Mouse (Mus musculus): Measurements from ENCODE around the gene Gstz1.
A peak's percentile ranks its signal among the peaks of the same experiment; 100 is the strongest.
"Not testable (repeated sequence)": the region's sequence is repeated elsewhere in the genome, so short reads cannot be mapped to it uniquely, and the experiment has no call there.

Gene Gstz1

DNA sequence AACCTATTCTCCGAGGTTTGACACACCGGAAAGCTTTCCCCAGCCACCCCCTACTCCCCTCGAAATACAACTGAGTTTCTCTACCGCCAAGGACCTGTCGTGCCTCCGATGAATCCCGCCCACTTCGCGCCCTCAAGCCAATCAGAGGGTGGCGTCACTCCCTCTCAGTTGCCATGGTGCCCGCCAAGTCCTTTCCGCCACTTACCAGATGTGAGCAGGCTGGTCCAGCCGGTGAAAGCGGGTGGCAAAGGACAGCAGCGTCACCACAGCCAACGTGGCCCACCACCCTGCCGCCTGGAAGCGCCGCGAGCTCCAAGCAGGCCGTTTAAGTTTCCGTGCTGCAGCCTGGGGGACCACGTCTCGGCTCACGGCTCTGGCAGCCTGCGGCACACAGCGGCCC, at the start of gene Gstz1:
Gstz1 (plus strand) TSS at position 200 of the 400 bp plus-strand sequence.
- peak; percentile 87 for DNase-seq

DNA sequence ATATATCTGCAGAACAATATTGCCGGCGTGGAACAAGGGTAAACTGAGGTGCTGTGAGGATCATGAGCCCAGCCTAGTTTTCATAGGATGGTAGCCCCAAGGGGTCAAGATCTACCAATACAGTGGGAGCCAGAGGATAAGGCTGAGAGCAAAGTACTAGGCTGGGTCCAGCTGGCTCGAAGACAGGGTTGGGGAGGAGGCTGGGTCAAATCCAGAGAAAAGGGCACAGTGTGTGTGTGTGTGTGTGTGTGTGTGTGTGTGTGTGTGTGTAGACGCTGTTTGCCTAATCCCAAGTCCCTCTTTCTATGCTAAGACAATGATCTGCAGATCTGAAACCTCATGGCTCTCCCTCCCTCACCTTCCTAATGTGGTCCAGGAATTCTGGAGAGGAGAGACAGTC, 46.6 kb upstream of the Gstz1 start:
- DNase-seq = no peak

DNA sequence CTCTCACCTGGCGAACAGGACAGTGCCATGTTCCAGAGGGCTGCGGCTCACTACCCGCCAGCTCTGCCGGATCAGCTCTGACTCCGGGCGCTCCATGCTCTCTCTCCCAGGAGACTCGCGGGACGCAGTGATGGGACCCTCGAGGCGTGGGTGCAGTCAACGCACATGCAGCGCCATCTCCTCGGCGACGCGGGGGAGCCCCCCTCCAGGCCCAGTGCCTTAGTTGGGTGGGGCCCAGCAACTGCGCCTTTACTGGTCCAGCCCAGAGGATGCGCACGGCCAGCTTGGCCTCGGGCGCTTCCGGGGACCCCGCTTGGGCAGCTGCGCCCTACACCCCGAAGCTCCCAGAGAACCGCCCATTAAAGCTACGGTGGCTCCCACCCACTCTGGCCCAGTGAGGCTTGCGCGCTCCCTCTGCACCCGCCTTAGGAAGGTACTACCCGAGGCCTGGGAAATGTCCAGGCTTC, 44.8 kb upstream of the Gstz1 start, which contains the start of gene Ngb:
Ngb (minus strand) TSS at position 375 of the 467 bp plus-strand sequence.
- DNase-seq = no peak

DNA sequence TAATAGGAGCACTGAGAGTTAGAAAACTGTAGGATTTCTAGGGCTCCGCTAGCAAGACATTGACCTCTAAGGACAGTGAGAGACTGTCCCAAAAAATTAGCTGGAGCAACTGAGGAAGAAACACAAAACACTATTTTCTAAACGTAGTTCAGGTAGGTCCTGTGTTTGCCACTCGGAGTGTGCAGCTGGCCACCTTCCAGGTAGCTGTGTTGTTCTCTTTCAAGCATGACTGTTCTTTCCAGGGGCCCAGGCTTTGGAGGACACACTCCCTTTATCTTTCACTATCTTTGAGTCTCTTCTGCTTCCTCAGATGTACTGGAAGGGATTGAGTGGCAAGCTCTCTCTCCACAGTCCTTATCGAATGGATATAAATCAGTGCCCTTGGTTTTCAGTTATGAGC, 43.5 kb upstream of the Gstz1 start:
- no peak for DNase-seq

DNA sequence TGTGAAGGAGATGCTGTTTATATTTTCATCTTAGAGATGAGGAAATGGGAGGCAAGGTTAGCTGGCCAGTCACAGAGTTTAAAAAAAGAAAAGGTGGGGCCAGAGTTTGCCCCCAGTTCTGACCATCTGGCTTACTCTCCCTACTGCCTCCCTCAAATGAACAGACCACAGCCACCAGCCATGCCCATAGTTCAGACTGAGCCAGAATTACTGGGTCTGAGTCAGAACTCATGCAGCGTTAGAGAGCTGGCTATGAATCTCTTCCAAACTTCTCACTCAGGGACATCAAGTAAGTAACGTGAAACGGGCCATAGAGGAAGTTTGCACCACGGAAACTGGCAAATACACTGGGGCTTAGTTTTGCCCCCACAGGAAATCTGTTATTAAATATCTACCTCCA, 42.2 kb upstream of the Gstz1 start:
- no peak for DNase-seq

DNA sequence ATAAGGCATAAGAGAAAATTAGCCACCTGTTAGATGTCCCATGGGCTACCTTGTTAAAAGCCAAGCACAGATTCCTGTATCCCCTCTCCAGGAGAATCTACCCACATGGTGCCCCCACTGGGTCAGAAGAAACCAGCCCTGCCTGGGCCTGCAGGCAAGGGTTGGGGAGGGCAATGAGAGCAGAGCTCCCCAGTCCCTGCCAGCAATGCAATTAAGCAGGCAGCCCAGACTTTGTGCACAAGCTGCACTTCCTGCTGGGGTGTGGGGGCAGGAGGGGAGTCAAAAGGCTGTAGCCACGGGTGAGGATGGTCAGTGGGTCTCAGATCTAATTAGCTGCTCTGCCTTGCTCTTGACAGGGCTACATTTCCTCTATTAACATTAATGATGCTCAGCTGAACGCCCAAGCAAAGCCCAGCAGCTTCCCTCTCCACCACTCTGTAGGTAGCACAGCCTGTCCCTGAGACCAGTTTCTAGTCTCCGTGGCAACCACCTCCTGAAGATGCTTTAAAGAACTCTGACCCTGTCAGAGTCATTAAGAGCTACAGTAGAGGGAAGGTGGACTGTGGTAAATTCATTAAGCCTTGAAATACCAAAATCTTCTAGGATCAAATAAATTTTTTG, 39.5 kb upstream of the Gstz1 start:
- no peak for DNase-seq

DNA sequence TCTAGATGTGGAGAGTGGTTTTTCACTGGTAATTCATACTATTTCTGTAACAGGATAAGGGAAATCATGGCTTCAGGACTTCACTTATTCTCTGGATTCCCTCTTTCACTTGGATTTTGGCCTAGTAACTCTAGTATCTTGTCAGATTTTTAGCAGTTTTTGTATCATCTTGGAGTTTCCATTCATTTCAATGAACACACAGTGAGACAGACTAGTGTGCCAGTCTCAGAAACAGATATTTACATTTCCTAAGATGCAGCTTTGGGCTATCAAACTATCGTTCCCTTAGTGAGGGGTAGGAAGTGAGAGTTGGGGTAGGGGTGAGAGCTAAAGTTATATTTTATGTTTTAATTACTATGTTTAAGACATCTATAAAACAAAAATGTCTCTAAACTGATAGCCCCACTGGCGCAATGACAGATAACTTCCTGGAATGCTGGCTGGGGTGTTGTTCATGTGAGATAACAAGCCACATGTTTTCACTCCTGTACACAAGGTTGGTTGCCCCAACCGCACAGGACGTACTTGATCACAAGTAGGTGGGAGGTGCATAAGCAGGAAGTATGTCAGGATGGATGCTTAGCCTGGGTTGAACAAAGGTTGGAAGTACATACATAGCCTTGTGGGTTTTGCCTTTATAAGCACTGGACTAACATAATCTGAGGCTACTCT, 24.9 kb upstream of the Gstz1 start:
- no peak for DNase-seq

DNA sequence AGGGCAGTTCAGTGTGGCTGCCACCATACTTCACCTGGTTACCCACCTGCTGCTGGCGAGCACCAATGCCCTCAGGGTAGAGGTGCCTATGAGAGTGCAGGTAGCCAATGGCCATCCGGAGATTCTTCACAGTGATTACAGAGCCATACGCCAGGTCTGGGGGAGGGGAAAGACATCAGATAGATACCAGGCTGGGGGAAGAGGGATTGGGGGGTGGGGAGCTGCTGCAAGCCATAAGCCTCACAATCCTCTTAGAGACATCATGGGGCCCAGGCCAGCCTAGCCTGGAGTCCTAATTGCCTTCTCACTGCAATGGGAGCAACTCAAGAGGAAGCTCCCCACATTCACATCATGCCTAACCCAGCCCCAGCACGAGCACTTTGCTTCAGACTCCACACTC, 19.7 kb upstream of the Gstz1 start:
- DNase-seq = no peak

DNA sequence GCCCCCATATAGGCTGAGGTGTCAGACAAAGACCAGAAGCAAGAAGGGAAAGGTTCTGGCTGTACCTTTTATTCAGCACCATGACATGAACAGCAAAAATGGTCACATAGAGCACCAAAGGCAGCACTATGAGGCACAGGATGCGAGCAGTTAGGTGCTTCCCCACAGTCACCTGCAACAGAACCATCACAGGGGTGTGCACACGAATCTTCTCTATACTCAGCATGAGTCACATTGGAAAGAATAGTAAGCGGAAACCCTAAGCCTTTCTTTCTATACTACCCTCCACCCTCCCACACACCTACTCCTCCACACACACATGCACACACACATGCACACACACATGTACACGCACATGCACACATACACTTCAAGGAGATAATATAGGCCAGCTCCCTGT, 16.7 kb upstream of the Gstz1 start:
- DNase-seq = no peak

DNA sequence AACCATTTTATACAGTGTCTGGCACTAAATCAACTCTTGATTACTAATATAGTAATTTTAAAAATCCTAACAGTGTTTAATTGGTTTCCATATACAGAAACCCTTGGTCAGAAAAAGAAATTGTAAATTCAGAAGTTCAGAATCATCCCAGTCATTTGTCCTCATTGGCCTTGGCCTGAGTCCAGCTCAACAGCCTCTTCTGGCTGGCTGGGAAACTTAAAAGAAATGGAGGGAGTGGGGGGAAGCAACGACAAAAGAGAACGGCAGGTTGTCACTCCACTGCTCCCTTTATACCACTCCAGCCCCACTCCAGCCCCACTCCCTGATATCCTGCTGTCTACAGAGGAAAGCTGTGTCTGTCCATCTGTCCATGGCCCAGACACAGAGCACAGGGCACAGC, 15.8 kb upstream of the Gstz1 start:
- DNase-seq = no peak

DNA sequence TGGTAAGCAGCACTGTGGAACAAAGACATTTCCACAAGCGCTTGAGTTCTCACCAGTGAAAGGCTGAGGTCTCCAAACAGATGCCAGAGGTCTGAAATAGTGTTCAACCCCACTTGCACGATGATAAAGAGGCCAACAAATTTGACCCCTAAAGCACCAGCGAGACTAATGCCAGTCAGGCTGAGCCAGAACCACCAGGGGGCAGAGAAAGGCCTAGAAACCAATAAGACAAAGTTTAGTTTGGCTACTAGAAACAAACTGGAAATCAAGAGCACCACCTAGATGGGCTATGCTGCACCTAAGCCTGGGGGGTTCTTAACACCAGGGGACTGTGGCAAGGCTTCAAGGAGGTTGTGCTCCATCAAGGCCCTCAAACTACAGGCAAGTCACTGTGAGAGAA, 15.3 kb upstream of the Gstz1 start:
- no peak for DNase-seq

DNA sequence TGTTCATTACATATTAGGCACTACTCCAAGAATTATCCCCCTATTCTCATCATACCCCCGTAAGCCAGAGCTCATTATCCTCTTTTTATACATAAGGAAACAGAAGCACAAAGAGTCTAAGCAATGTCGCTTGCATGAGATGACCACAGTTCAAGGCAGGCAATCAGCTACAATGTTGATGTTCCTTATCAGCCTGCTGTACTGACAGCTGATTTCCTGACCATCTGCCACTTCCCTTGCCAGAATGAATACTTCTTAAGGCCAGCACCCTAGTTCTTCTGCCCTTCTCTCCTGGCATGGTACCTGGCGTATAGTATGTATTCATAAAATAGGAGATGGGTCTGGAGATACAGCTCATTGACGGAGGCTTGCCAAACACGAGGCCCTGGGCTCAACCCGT, 14.8 kb upstream of the Gstz1 start:
- no peak for DNase-seq

DNA sequence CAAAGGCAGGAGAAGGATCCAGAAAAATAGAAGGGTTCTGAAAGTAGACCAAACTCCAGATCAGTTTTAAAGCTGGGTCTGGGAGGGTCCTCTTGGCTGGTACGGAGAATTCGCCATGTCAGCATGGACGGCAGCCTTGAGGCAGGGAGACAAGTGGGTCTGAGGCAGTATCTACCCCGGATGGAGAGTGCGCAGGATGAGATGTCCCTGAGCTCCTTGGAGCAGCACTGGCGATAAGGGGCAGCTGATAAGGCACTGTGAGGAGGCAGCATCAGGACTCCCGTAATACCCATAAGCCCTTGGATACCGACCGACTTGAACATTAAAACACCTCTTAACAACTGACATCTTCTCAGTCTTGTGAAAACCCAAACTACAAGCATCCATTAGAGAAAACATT, 14.2 kb upstream of the Gstz1 start:
- DNase-seq = no peak

DNA sequence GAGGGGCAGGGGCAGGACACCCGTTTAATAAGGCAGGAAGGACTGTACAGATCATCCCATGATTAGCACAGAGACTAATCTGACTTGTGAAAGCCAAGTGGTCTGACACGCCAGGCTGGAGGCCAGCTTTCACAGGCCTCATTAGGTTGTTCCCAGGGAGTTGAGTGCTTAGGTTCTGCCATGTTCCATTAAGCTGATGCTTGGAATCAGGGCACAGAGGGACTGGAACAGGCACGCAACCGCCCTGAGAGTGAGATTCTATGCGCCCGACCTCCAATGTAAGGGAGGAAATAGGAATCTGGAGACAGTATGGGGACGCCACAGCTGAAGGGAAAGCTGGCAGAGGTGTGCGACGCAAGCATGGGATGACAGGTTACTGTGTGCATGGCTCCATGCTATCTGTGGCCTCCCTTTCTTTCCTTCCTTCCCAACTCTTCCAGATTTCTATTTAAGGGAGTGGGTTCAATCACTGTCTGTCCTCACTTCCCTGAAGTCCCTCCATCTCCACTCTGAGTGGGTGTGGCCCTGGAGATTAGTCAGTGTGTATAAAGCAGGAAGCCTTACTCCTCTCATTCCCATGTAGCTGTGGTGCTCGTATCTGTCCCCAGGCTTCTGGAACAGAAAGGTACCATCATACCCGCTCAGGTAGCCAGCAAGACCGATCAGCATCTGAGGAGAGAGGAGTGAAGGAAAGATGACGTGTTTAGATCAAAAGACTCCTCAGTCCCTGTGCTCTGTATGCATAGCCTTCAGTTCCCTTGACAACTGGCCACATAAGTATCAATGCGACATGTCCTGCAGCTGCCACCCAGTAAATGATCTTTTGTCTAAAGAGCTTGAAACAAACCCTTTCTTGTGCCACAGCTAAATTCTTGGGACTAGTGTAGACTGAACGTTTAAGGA, 9.3 kb upstream of the Gstz1 start:
- DNase-seq = no peak

DNA sequence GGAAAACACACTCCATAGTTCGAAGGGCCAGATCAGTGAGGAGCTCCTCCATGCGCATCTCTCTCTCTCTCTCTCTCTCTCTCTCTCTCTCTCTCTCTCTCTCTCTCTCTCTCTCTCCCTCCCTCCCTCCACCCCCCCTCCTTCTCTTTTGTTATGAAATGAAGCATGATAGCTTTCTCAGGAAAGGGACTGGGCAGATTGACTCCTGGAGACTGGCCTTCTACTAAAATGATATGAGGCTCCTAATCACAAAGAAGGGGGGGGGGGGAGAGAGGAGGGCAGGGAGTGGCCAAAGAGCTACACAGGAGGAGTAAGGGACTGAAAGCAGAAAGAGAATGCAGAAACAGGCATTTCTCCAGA, 8.6 kb upstream of the Gstz1 start:
- DNase-seq = no peak

DNA sequence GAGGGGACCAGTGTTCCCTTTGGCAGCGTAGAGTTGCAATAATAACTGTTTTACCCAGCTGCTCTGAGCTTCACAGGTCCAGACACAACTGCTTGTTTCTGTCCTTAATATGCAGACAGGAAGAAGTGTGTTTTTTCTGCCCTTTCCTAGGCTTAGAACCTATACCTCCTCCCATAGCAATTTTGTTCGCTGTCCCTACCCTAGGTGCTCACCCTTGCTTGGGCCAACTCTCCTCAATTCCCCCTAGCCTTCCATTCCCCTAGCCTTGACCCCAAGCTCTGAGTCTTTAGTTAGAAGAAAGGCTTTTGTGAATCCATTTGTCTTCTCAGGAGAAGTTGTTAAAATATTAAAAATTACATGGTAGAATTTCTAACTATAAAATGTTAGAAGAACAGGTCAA, 8.2 kb upstream of the Gstz1 start:
- no peak for DNase-seq

DNA sequence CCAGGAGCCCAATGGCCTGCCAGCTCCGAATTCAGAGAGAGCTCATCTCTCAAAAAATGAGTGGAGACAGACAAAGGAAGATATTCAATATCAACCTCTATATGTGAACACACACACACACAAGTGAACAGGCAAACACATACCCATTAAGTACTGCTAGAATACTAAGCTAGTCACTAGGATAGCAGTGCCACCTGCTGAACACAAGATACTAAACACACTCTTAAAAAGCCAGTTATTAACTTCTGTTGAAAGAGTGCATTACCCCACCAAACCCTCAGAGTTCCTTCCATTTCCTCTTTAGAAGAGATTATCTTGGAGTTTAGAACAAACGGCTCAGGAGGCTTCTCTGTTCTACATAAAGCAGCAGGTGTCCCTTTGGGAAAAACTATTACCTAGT, 4.8 kb upstream of the Gstz1 start:
- DNase-seq = no peak

DNA sequence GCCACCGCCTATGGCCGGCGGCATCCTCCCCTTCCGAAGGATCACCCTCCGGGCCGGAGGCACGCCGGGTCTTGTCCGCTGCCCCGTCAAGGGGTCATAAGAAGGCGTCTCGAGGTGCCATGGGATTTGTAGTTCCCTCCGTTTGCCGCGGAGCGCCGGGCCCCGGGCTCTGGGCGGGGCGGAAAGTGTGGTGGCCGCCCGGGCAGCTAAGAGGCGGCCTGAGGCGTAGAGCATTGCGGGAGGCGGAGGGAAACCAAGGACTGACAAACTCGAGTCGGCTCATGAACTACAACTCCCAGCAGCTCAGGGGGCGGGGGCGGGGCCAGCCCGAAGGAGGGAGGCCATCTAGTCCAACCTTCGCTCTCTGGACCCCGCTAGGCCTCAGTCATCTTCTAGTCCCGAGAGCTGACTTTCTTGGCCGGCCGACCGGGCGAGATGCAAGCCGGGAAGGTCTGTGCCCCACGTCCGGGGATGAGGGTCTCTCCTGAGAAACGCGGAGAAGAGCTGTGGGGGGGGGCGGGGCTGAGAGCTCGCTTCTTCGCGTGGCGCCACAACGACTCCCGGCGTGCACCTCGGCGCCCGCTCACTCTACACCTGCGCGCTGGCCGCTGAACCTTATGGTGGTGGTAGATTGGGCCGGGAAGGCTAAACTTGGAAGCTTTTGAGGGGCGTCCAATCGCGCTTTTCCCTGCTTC, 577 bp downstream of the Gstz1 start, which contains the start of gene Pomt2:
Pomt2 (minus strand) TSS at position 574 of the 695 bp plus-strand sequence.
- DNase-seq = peak; percentile 97

DNA sequence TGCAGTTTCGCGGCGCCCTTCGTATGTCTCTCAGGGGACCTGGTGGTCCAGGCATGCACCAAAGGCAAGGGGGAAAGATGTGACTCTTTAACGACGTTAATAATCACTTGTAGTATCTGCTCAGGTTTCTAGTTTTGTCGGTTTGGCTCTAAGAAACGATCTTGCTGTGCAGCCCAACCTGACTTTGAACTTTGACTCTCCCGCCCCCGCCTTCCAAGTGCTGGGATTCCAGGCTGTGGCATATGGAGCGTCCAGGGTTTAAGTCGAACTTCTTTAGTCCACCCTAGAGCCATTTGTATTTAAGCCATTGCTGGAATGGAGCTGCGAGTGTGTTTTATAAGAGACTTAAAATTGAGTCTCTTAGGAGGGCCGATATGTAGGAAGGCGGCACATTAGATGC, 1.2 kb downstream of the Gstz1 start:
- DNase-seq = no peak

DNA sequence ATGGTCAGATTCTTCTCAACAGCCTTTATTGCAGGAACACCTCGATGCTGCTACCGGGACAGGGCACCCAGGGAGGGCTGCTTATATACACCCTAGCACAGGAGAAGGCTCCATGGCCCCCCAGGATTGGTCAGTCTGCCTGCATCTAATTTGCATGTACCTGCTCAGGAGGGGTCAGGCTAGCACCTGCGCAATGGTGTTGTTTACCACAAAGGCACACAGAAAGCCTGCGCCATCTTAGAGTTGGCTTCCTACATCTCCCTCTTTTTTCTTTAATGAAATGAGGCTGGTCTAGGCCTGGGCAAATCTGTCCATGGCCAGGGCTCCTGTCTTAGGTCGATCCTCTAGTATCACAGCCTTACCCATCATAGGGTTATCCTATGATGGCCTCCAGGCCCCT, 2.5 kb downstream of the Gstz1 start:
- DNase-seq = peak; percentile 36

DNA sequence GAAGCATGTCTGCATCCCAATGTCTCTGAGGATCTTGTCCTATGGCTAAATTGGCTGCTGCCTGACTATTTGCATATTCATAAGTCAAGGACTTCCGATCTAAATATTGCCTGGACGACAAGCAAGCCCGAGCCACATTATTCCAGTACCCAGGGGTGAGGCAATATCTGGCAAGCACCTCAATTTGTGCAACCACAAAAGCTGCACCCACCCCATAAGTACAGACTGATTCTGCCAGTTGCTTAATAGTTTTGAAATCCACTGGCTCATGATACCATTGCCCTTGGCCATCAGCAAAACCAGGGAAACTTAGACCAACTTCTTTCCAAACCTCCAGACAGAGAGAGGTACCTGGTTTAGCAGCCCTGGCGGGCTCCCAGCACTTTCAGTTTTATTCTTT, 7.5 kb downstream of the Gstz1 start:
- not testable (repeated sequence) for DNase-seq

DNA sequence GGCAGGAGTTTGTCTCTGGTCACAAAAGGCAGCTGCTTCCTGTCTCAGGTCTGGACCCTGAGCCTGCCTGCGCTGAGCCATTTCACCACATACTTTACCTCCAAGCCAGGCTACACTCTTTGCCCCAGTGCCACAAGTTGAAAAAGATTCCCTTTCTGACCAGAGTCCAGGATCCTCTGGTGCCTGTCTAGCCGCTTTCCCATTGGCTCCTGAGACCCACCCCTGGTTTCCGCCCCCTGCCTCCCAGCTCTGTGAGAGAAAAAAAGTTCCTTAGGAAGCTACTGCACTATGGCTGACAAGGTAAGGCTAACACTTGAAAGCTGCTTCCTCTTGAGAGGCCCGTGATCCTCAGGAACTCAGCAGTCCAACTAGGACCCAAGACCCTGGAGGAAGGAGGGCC, 10.4 kb downstream of the Gstz1 start:
- no peak for DNase-seq

DNA sequence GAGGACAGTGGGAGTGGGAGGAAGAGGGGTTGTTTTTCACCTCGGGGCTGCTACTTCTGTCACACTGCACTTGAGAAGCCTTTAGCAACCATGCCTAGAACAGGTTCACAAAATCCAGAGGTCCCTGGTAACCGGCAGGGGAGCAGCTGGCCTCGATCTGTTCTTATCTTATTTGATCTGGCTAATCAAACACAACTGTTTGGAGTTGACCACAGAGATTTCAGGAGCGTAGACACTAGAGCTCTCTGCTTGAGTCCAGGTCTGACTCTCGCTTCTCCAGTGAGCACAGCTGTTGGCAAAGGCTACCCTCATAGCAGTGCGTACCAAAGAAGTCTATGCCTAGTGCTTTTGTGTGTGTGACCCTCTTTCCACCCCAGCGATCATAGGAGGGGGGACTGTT, 11.1 kb downstream of the Gstz1 start:
- DNase-seq = no peak

Measured in cerebellum, adult 9-11 months (tissue).